Comparison of ENCODE assay signal across 28 mouse cellular contexts in the genomic region with DNA sequence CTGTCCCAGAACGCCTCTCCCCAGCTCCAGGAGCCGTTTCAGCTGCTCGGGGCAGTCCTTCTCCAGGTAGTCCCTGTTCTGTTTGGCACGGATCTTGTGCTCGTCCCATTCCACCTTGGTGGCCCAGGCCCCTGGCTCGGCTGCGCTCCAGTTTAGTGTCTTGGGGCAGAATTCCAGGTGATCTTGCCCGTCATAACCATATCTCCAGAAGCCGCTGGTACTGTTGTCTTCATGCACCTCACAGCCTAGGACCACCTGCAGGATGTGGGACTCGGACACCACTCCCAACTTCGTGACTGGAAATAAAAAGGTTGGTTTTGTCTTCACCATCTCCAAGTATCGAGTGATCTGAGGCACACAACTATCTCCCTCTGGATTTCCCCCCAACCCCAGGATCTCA. TPM values are rescaled to one million over a fixed set of nuclear protein-coding genes. Genes with fewer than 3 reads are reported as not detected.
"Had no signal": no experiment of that assay in that cellular context is flagged by ENCODE, and none has a peak within 500 bp of the region (broad histone marks: within the 10 kb centered on the region; RNA-seq: fewer than 3 reads in every experiment).

No protein-coding gene starts in this region.

- H3K4me1 ChIP-seq: stomach, embryonic 15.5 days had no signal

- H3K4me2 ChIP-seq: limb, embryonic 12.5 days; limb, embryonic 15.5 days; liver, embryonic 12.5 days; liver, embryonic 15.5 days; midbrain, embryonic 11.5 days; midbrain, embryonic 15.5 days; neural tube, embryonic 12.5 days; neural tube, embryonic 15.5 days; stomach, embryonic 15.5 days had no signal

- H3K27ac ChIP-seq: layer of hippocampus, adult 2 months; limb, embryonic 12.5 days; limb, embryonic 15.5 days; liver, embryonic 12.5 days; liver, embryonic 15.5 days; midbrain, embryonic 15.5 days; neural tube, embryonic 12.5 days; neural tube, embryonic 15.5 days; stomach, embryonic 15.5 days had no signal

- H3K4me3 ChIP-seq: layer of hippocampus, adult 2 months; limb, embryonic 12.5 days; limb, embryonic 15.5 days; liver, embryonic 12.5 days; liver, embryonic 15.5 days; megakaryocyte, embryonic 14.5 days; midbrain, embryonic 15.5 days; neural tube, embryonic 12.5 days; neural tube, embryonic 15.5 days; stomach, embryonic 15.5 days had no signal

- DNase-seq: kidney, adult 18-20 months; kidney, adult 9 months; kidney, postnatal 25 days; layer of hippocampus, adult 9-11 months; lung, adult 2 months; right cerebral cortex, adult 18-20 months; right cerebral cortex, postnatal 14 days; right cerebral cortex, postnatal 4 days; thymus, postnatal 25 days had no signal

- H3K9me3 ChIP-seq: limb, embryonic 12.5 days; limb, embryonic 15.5 days; liver, embryonic 12.5 days; liver, embryonic 15.5 days; megakaryocyte, embryonic 14.5 days; midbrain, embryonic 15.5 days; neural tube, embryonic 12.5 days; neural tube, embryonic 15.5 days; stomach, embryonic 15.5 days had no signal

- H3K36me3 ChIP-seq: limb, embryonic 12.5 days; limb, embryonic 15.5 days; liver, embryonic 12.5 days; liver, embryonic 15.5 days; midbrain, embryonic 15.5 days; neural tube, embryonic 12.5 days; neural tube, embryonic 15.5 days; stomach, embryonic 15.5 days had no signal

- ATAC-seq: intestine, embryonic 16.5 days; liver, embryonic 12.5 days; midbrain, embryonic 15.5 days had no signal

- H3K27me3 ChIP-seq: limb, embryonic 12.5 days; limb, embryonic 15.5 days; midbrain, embryonic 15.5 days; neural tube, embryonic 12.5 days; neural tube, embryonic 15.5 days; stomach, embryonic 15.5 days had no signal

- H3K9ac ChIP-seq: limb, embryonic 12.5 days; limb, embryonic 15.5 days; liver, embryonic 12.5 days; liver, embryonic 15.5 days; midbrain, embryonic 15.5 days; neural tube, embryonic 12.5 days; neural tube, embryonic 15.5 days; stomach, embryonic 15.5 days had no signal

RNA-seq across cellular contexts. Expression of gene Hist1h1t, which starts 11.2 kb away (rescaled TPM):
- total RNA-seq: layer of hippocampus, adult 2 months; layer of hippocampus, postnatal 25 days; left cerebral cortex, adult 18-20 months; left cerebral cortex, postnatal 25 days had no signal
- polyA plus RNA-seq: kidney, embryonic 16.5 days; large intestine, adult 2 months; limb, embryonic 12.5 days; limb, embryonic 15.5 days; liver, embryonic 12.5 days; liver, embryonic 15.5 days; lung, adult 2 months; midbrain, embryonic 11.5 days; midbrain, embryonic 15.5 days; neural tube, embryonic 12.5 days; neural tube, embryonic 15.5 days; thymus, postnatal 0 days; urinary bladder, adult 2 months had no signal
